Mouse (Mus musculus): ENCODE measurements around the gene Zfp433.
"Not testable (repeated sequence)": the region's sequence is repeated elsewhere in the genome, so short reads cannot be mapped to it uniquely, and the experiment has no call there.

The Zfp433 gene

DNA sequence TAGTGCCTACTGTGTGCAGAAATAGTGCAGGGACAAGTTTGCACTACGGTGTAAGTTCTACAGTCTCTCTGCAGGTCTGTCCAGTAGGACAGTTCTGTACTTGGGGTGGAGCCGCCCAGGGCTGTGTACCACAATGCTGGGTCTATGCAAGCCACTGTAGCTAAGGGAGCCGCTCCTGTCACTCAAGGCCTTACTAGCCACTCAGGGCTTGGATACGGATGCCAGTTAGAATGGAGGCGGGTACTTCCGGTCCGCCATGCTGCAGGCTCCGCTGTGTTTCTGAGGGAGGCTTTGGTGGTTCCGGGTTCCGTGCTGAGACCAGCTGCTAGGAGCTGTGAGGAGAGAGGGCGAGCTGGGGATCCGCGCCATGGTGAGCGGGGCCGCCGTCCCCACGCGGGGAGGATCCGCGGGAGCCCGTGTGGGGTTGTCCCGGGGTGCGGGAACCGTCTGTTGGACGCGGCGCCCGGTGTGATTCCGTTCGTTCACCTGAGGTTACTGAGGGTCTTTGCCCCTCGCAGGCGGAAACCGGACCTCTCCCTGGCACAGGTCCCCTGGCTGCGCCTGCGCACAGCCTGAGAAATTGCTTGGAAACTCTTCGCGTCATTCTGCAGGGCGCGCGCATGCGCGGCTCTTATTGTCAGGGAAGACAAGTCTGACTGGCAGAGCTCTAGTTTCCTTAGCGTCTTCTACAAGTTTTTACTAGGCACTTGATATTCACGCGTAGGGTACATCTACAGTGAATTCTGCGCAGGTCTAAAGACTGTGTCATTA is at the start of gene Zfp433:
Zfp433 (plus strand) TSS at position 295 of the 771 bp plus-strand sequence.
- DNase-seq = not testable (repeated sequence)

DNA sequence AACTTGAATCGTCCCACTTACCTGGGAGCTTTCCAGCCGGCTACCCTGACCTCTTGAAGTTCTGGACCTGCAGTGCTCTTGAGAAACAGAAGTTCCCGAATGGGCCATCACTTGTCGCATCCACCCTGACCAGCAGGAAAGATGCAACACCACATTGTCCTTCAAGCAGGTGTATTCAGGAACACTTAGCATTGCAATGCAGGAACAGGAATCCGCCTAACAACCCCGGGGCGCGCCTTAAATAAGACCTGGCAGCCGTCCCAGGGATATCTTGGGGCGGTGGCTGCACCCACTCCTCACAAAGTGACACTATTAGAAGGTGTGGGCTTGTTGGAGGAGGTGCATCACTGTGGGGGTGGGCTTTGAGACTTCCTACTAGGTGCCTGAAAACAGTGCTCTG is 49.4 kb upstream of the Zfp433 start:
- DNase-seq = no peak

DNA sequence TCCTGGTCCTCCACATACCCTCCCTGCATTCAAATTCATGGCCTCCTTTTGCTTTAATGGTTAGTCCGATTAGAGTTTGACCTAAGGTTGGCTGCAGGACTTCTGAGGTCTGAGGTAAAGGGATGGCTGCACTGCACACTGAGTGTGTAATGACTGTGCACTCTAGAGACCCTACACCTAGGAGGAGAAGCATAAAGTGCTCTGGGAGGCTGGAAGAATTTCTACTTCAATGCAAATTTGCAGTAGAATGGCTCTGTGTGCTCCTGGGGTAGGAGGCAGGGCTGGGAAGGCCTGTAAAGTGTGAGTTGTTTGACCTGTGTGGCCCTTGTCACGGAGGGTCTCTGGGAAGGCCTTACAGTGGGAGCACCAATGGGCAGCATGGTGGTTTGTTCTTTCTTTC is 48.5 kb upstream of the Zfp433 start:
- DNase-seq = no peak

GRCm38 (mm10) chr10:81687114-81687513 is 17.5 kb upstream of the Zfp433 start:
- DNase-seq = not testable (repeated sequence)

DNA sequence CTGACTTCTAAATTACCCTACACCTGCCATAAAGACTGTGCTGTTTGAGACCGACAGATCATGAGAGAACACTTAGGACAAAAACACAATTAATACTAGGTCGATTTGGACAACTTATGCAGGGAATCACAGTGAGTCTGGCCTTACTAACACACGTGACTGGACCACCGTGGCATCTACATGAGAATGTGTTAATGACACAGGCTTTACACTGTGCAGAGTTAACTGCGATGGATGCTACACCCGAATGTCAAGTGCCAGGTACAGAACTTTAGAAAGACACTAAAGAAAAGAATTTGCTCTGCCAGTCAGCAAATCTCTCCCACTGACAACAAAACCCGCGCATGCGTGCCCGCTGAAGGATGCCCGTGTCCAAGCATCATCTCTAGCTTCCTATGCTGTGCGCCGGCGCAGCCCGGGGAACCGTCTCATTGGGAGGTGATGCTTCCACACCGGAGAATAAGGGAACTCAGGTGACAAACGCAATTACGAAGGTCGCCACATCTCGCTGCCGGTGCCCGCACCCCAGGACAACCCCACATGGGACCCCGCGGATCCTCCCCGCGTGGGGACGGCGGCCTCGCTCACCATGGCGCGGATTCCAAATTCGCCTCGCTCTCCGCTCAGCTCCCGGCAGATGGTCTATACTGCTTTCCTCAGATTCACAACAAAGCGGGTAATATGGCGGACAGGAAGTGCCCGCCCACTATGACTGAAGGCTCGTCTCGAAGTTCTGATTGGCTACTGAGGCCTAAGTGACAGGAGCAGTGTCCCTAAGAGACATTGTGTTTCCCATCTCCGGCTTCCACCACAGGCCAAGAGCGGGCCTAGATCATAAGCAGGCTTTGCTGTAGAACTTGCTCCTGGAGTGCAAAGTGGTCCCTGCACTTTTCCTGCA is 66.1 kb downstream of the Zfp433 start, which contains the start of gene Gm3055:
Gm3055 (minus strand) TSS at position 656 of the 898 bp plus-strand sequence.
- DNase-seq = not testable (repeated sequence)

DNA sequence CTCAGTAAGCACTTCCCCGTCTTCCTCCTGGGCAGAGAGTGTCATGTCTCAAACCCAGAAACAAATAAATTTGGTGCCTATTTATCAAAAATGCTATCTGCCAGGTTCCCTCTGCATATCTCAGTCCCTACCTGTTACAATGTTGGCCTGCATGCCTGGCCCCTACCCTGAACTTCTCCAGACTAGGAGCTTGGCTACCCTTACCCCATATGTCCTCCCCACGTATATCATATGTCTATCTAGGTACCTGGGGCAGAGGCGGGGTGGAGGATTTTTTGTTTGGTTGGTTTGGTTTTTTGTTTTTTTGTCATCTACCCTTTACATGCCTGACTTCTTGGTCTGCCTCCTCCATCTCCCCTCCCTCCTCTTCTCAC is 66.8 kb downstream of the Zfp433 start:
- not testable (repeated sequence) for DNase-seq
